Mouse (Mus musculus): ENCODE measurements around the gene Yif1b. TPM values are rescaled to one million over a fixed set of nuclear protein-coding genes. Genes with fewer than 3 reads are reported as not detected.

The Yif1b gene
- polyA plus RNA-seq, 1 experiment from 2014 or later: 83.7 TPM

DNA sequence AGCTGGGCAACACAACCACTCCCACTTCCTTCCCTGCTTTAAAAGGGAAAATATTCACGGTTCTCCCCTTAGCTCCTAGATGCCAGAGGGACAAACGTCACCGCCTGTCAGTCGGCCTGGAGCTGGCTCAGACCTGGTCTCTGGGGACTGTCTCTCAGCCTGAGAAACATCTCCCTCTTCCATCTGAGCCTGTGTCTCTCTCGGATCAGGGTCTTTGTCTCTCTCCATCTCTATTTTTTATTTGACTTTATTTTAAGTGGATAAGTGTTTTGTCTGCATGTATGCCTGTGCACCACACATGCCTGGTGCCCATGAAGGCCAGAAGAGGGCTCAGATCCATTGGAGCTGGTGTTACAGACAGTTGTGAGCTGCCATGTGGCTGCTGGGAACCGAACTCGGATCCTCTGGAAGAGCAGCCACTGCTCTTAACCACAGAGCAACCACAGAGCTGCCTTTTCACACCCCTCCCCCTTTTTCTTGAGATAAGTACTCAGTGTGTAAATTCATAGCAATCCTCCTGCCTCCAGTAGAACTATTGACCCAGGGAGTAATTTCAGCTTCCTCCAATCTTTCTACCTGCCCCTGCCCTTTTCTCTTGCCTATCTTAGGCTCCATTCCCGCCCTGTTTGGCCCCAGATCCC, 54.4 kb downstream of the Yif1b start:
- H3K27ac ChIP-seq (ENCODE audit: low read length): peak overlapping the region; percentile 69
- H3K36me3 ChIP-seq (ENCODE audit: control insufficient read depth, insufficient read depth, low read length): no peaks in the 10 kb centered on the region
- H3K9ac ChIP-seq (ENCODE audit: low read depth, low read length): peak overlapping the region; percentile 50
- peak overlapping the region; percentile 80 for H3K4me2 ChIP-seq (ENCODE audit: low read depth, low read length)
- H3K4me1 ChIP-seq (ENCODE audit: control insufficient read depth, insufficient read depth, low read length): peaks cover 32% of the 10 kb centered on the region
- ATAC-seq: no peak
- 25% methylated on average over 8 of the region's 8 CpGs for WGBS
- no peaks in the 10 kb centered on the region for H3K27me3 ChIP-seq (replicated peaks; ENCODE audit: control insufficient read depth, insufficient read depth, low read length)
- H3K9me3 ChIP-seq (ENCODE audit: control insufficient read depth, low read length): no peaks in the 10 kb centered on the region
- H3K4me3 ChIP-seq (ENCODE audit: low read length): peak overlapping the region; percentile 16; the same call in 1 of the 2 replicates

DNA sequence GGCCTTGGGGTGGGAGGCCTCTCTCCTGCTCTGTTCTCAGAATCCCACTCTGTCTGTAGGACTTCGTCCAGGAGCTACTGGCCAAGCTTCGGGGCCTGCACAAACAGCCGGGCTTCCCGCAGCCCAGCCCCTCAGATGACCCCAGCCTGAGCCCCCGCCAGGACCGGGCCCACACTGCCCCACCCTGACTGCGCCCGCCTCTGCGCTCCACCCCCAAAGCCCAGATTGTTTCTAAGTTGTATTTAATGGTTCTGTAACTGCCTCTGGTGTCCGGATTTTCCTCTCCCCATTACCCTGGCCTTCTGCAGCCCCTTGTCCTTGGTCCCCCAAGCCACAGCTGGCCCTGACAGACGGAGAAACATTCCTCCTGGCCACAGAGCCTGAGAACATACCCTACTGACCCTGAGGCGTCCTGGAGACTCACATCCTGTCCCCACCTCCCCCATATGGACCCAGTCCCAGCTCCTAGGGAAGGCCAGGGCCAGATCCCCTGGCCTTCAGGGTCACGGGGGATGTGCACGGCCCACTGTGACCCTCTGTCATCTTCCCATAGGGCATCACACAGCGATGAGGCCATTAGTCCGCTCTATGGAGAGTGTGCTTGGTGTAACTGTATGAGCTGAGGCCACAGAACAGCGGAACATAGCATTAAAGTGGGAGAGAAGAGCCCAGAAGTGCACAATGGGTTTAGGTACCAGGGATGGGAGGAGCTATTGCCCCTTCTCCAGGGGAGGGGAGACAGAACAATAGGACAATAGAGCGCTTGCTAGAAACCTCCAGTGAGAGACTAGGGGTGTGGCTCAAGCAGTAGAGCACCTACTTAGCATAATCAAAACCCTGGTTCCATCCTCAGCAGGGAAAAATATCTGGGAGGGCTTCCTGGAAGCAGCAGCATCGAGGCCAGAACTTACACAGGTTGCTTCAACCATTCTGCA, 55.3 kb downstream of the Yif1b start:
- WGBS: 33% methylated on average over 19 of the region's 19 CpGs
- Histone ChIP-seq H3K9me3 (ENCODE audit: control insufficient read depth, low read length) (no peaks in the 10 kb centered on the region), H3K4me2 (ENCODE audit: low read depth, low read length) (no peak overlapping the region), H3K27ac (ENCODE audit: low read length) (peak overlapping the region; percentile 69), H3K4me1 (ENCODE audit: control insufficient read depth, insufficient read depth, low read length) (peaks cover 32% of the 10 kb centered on the region), H3K36me3 (ENCODE audit: control insufficient read depth, insufficient read depth, low read length) (no peaks in the 10 kb centered on the region), H3K4me3 (ENCODE audit: low read length) (no peak overlapping the region), H3K27me3 (replicated peaks; ENCODE audit: control insufficient read depth, insufficient read depth, low read length) (no peaks in the 10 kb centered on the region), H3K9ac (ENCODE audit: low read depth, low read length) (peak overlapping the region; percentile 50)
- 0 out of 2 replicates have a peak, but pooled peaks have one; percentile 8 for ATAC-seq

DNA sequence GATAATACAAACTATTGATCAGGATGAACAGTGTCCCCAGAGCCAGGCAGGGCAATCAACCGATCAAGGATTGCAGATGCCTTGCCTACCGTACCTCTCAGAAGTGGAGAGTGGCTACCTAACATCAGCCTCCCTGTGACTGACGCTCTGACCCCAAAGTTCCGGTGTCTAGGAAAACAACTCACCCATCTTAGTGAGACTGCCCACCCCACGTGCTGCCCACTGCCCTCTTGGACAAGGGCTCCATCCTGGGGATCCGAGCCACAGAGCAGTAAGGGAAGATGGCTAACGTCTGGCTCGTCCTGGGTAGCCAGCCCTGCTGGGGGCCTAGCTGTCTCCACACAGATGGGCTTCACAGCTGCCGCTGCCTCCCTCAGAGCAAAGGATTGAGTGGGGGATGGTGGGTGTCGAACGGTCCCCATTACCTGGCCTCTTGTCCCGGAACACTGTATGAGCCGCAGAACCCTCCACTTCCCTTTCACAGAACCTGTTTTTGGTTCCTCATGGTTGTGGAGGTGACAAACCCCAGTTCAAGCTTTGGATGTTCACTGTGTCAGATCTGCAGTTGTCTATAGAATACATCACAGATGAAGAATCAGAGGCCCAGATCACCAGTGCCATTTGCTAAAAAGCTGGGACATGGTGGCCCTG, 56.1 kb downstream of the Yif1b start:
- Histone ChIP-seq H3K9me3 (ENCODE audit: control insufficient read depth, low read length) (no peaks in the 10 kb centered on the region), H3K9ac (ENCODE audit: low read depth, low read length) (no peak overlapping the region), H3K4me1 (ENCODE audit: control insufficient read depth, insufficient read depth, low read length) (peaks cover 28% of the 10 kb centered on the region), H3K4me3 (ENCODE audit: low read length) (no peak overlapping the region), H3K36me3 (ENCODE audit: control insufficient read depth, insufficient read depth, low read length) (no peaks in the 10 kb centered on the region), H3K27me3 (replicated peaks; ENCODE audit: control insufficient read depth, insufficient read depth, low read length) (no peaks in the 10 kb centered on the region), H3K4me2 (ENCODE audit: low read depth, low read length) (no peak overlapping the region), H3K27ac (ENCODE audit: low read length) (peak overlapping the region; percentile 16; the same call in 1 of the 2 replicates)
- WGBS: 68% methylated on average over 13 of the region's 13 CpGs
- no peak for ATAC-seq

DNA sequence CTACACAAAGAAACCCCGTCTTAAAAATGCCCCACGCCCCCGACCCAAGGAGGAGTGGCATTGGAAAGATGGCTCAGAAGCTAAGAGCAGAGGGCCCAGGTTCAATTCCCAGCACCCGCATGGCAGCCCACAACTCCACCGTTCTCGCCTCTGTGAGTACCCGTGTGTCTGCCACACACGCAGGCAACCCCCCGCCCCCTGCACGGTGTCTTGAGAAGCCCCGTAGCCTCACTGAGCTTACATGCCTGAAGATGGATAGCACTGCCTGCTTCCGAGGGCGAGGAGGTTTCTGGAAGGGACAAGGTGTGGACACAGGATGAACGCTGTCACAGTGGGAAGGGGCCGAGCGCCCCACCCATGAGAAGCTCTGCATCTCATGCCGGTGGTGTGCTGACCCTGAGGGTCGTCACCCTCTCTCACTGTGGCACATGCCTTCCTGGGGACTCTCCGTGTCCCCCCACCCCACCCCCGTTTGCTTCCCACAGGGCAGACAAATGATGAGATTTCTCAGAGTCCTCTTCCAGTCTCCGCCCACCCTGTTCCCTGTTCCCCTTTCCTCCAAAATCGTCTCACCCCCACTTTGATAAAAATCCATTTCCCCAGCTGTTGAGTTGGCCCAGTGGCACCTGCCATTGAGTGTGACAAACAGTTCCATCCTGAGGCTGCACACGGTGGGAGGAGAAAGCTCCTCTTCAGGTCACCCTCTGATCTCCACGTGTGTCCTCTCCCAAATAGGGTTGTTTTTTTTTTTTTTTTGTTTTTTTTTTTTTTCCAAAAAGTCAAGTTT, 57.9 kb downstream of the Yif1b start:
- no peak for ATAC-seq
- Histone ChIP-seq H3K27me3 (replicated peaks; ENCODE audit: control insufficient read depth, insufficient read depth, low read length) (no peaks in the 10 kb centered on the region), H3K27ac (ENCODE audit: low read length) (no peak overlapping the region), H3K9me3 (ENCODE audit: control insufficient read depth, low read length) (no peaks in the 10 kb centered on the region), H3K4me2 (ENCODE audit: low read depth, low read length) (no peak overlapping the region), H3K9ac (ENCODE audit: low read depth, low read length) (no peak overlapping the region), H3K4me3 (ENCODE audit: low read length) (no peak overlapping the region), H3K4me1 (ENCODE audit: control insufficient read depth, insufficient read depth, low read length) (peaks cover 24% of the 10 kb centered on the region), H3K36me3 (ENCODE audit: control insufficient read depth, insufficient read depth, low read length) (no peaks in the 10 kb centered on the region)
- WGBS: 69% methylated on average over 24 of the region's 24 CpGs

DNA sequence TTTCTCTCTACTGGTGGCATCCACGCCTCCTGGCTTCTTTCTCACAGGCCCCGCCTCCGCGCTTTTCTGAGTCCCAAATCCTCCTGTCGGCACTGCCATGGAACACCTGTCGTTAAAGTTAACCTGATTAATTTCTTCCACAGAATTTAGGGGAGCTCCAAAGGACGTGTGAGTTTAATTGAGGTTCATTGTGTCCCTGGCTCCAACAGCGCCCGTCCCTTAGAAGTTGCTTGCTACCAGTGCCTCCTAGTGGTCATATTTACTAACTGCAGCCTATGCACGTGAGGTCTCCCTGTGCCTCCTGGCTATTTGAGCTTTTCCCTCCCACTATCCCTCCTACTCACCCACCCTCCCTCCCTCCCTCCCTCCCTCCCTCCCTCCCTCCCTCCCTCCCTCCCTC, 58.9 kb downstream of the Yif1b start:
- H3K4me2 ChIP-seq (ENCODE audit: low read depth, low read length): no peak overlapping the region
- no peaks in the 10 kb centered on the region for H3K36me3 ChIP-seq (ENCODE audit: control insufficient read depth, insufficient read depth, low read length)
- no peak overlapping the region for H3K9ac ChIP-seq (ENCODE audit: low read depth, low read length)
- no peak overlapping the region for H3K4me3 ChIP-seq (ENCODE audit: low read length)
- H3K27ac ChIP-seq (ENCODE audit: low read length): no peak overlapping the region
- WGBS: 6% methylated on average over 10 of the region's 10 CpGs
- no peaks in the 10 kb centered on the region for H3K27me3 ChIP-seq (replicated peaks; ENCODE audit: control insufficient read depth, insufficient read depth, low read length)
- ATAC-seq: 0 out of 2 replicates have a peak, but pooled peaks have one; percentile 39
- H3K4me1 ChIP-seq (ENCODE audit: control insufficient read depth, insufficient read depth, low read length): peaks cover 18% of the 10 kb centered on the region
- no peaks in the 10 kb centered on the region for H3K9me3 ChIP-seq (ENCODE audit: control insufficient read depth, low read length)

Other genes starting within 250 kb of the Yif1b start
- gene Ryr1, start 113.2 kb upstream of the Yif1b start, polyA plus RNA-seq (2015; fragmentation: Nextera tagmentation; extraction: Ambion mirVana): 0.66 and 0.82 TPM in 2 replicates
- gene Rasgrp4, start 103.5 kb upstream of the Yif1b start, polyA plus RNA-seq (2015; fragmentation: Nextera tagmentation; extraction: Ambion mirVana): 0.43 and 0.59 TPM in 2 replicates
- gene Fam98c, start 82.1 kb upstream of the Yif1b start, polyA plus RNA-seq (2015; fragmentation: Nextera tagmentation; extraction: Ambion mirVana): 52.5 and 56.8 TPM in 2 replicates
- 0.48 and 0.82 TPM in 2 replicates for gene Ggn, start 68.1 kb upstream of the Yif1b start, polyA plus RNA-seq (2015; fragmentation: Nextera tagmentation; extraction: Ambion mirVana)
- gene Spred3, start 67.9 kb upstream of the Yif1b start, polyA plus RNA-seq (2015; fragmentation: Nextera tagmentation; extraction: Ambion mirVana): 1.1 and 1.7 TPM in 2 replicates
- 228 and 241 TPM in 2 replicates for gene Psmd8, start 57.6 kb upstream of the Yif1b start, polyA plus RNA-seq (2015; fragmentation: Nextera tagmentation; extraction: Ambion mirVana)
- gene Catsperg1, start 24.3 kb upstream of the Yif1b start, polyA plus RNA-seq (2015; fragmentation: Nextera tagmentation; extraction: Ambion mirVana): 0.42 and 0.92 TPM in 2 replicates
- gene Kcnk6, start 5.8 kb upstream of the Yif1b start, polyA plus RNA-seq (2015; fragmentation: Nextera tagmentation; extraction: Ambion mirVana): 2.5 TPM in 2 replicates
- 261 and 264 TPM in 2 replicates for gene 2200002D01Rik, start 10.1 kb downstream of the Yif1b start, polyA plus RNA-seq (2015; fragmentation: Nextera tagmentation; extraction: Ambion mirVana)
- gene Spint2, start 43.6 kb downstream of the Yif1b start, polyA plus RNA-seq (2015; fragmentation: Nextera tagmentation; extraction: Ambion mirVana): 626 and 672 TPM in 2 replicates
- 40.8 and 45.2 TPM in 2 replicates for gene Ppp1r14a, start 51.0 kb downstream of the Yif1b start, polyA plus RNA-seq (2015; fragmentation: Nextera tagmentation; extraction: Ambion mirVana)
- gene Dpf1, start 65.6 kb downstream of the Yif1b start, polyA plus RNA-seq (2015; fragmentation: Nextera tagmentation; extraction: Ambion mirVana): 6.2 and 6.8 TPM in 2 replicates